Mouse (Mus musculus): Measurements from ENCODE around the gene Tspan1.

Tspan1 gene

DNA sequence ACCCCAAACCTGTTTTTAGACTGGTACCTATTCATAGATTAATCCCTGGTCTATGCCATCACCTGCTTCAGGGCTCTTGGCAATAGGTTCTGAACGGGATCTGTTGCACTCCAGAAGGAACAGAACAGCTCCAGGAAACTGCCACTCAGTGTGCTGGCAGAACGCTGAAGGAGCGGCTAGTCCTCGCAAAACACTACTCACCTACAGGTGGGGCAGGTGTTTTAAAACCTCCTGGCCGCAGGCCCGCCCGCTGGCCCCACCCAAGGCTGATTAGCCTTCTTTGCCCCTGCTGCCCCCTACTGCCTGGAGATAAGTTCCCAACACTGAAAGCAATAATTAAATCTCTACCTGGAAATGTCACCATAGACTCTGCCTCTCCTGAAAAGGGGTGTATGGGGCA is at the start of gene Tspan1:
Gene Tspan1 (minus strand): TSS at position 198 of the 400 bp plus-strand sequence.
- no peak for DNase-seq (ENCODE audit: low spot score in 2 of 2)

DNA sequence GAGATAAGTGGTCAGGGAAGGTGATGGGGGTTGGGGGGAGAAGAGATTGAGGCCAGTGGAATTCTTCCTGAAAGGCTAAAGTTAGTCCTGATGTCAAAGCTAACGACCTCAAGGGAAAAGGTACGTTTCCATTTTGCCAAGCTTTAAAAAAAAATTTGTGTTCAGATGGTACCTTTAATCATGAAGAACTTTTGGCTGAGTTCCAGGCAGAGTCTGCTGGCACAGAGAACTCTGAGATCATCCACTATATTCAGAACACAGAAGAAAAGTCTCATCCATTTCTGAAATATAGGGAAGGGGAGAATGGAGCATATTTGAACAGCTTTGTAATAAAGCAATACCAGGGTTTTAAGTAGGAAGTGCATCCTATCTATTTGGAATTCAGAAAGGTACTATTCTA is 49.6 kb upstream of the Tspan1 start:
- DNase-seq (ENCODE audit: low spot score in 2 of 2), result no peak

DNA sequence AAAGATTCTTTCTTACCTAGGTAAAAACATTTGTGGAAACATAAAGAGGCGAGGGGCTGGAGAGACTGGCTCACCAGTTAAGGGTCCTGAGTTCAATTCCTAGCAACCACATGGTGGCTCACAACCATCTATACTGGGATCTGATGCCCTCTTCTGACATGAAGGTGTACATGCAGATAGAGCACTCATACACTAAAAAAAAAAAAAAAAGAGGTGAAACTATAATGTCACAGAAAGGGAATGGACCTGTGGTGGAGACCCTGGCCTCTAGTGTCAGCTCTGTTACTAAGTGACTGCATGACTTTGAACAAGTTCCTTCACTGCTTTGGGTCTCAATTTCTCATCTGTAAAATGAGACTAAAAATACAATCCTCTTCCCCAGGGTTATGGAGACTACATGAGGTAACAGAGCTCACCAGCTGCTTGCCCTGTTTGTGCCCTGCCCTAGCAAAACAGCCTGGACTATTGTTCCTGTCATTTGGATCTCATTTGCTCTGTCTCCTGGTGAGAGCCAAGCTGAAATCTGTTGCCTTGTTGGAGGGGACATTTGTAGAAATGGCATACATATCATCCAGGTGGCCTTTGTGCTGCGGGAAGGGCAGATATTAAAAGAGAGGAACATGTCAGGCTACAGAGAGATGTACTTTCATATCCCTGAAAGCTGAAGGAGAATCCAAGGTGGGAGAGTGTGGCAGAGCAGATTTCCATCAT is 48.6 kb upstream of the Tspan1 start:
- no peak for DNase-seq (ENCODE audit: low spot score in 2 of 2)

DNA sequence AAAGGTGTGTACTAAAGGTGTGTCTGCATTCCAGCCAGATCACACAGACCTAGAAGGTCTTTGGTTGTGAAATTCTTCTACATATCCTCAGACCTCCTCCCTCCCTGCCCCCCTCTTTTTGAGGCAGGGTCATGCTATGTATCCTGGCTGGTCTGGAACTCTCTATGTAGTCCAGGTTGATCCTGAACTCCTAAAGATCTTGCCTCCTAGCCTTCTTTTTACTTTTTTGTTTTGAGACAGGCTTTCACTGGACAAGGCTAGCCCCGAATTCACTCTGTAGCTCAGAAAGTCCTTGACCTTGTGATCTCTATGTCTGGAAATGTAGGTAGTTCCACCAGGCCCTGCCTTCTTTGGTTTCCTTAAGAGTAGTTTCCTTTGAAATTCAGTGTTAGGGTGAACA is 41.5 kb upstream of the Tspan1 start:
- DNase-seq (ENCODE audit: low spot score in 2 of 2), result no peak

DNA sequence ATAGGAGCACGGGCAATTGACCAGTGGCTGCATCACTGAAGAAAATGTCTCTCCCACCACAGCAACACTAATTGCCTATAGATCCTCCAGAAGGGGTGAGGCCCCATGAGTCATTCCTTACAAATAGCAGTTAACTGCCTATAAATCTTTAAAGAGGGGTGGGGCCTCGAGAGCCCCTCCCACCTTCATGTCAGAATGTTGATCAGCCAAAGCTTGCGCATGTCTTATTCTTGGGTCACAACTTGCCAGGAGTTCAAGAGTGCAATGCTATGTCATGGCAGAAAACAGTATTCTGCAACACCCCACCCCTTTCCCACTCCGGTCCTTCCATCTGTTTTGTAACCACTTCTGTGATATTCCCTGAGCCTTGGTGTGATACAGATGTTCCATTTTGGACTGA is 39.1 kb upstream of the Tspan1 start:
- no peak for DNase-seq (ENCODE audit: low spot score in 2 of 2)

DNA sequence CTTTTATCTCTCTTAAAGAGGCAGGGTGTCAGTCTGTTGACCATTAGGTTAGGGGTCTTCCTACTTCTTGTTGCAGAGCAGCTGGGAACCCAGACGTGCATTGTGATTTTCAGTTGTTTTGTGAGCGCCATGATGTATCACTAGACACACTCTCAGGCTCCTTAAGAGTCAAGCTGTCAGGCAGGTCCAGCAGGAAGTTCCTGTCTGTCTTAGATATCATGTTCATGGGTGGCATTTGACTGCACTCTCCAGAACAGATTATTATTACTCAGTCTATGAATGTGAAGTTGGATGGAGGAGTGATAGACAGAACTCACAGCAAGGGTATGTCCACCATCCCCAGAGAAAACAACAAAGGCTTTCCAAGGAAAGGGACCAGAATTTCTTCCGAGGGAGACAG is 37.0 kb upstream of the Tspan1 start:
- DNase-seq (ENCODE audit: low spot score in 2 of 2), result no peak

DNA sequence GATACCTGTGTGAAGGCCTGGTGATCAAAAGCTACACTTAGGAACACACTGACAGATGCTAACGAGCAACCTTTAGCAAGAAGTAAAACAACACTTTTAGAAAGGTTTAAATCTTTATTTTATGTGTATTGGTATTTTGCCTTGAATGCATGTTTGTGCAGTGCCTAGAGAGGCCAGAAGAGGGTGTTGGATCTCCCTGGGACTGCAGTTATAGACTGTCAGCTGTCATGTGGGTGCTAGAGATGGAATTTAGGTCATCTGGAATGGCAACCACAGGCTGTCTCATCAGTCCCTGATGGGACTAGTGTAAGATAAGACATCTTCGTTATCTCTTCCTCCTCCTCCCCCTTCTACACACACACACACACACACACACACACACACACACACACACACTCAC is 31.0 kb upstream of the Tspan1 start:
- no peak for DNase-seq (ENCODE audit: low spot score in 2 of 2)

DNA sequence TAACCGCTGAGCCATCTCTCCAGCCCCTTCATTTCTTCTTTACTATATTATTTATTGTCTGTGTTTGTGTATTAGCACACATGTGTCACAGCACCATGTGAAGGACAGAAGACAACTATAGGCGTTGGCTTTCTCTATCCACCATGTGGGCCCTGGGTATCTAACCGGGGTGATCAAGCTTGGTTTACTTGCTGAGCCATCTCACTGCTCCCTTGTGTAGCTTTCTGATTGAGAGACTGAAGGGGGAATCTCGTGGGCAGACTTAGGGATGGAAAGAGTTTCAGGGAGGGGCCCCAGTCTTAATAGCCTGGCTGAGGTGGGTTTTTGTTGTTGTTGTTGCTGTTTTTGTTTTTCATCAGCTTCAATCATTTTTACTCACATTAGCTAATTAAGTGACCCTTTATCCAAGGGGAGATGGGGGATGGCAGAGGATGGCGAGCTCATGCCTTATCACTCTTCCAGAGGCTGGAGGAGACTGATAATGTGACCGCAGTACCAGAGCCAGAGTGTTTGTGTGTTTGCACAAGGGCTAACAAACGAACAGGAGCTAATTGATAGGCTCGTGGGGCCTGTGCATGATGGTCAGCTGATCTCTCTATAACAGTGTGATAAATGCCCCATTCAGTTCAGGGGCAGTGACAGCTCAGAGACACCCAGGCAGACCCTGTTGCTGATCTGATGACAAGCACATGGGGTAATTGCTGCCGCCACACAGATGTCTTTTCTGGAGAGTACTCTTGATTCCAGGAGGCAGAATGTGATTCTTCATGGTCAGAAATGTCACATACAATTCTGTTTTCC is 26.4 kb upstream of the Tspan1 start:
- DNase-seq (ENCODE audit: low spot score in 2 of 2), result no peak

DNA sequence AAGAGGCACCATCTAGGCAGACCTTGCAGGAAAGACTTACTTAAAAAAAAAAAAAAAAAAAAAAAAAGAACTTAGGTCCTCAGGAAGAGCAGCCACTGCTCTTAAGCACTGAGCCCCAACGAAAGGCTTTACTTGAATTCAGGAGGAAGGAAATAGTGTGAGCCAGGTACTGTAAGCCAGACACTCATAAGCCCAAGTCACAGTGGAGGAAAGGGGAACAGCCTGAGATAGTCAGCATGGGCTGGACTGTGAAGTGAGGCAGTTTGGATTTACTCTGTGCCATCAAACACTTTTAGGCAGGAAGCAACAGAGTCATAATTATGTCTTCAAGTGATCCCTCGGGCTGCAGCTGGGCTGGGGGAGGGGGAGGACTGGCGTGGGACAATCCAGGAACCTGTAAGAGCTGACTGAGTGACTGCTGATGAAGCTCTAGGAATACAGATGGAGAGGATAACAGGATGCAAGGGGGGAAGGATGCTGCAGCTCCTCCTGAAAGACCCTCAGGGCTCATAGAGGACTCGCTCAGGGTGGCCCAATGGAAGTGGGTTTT is 25.0 kb upstream of the Tspan1 start:
- DNase-seq (ENCODE audit: low spot score in 2 of 2), result no peak

DNA sequence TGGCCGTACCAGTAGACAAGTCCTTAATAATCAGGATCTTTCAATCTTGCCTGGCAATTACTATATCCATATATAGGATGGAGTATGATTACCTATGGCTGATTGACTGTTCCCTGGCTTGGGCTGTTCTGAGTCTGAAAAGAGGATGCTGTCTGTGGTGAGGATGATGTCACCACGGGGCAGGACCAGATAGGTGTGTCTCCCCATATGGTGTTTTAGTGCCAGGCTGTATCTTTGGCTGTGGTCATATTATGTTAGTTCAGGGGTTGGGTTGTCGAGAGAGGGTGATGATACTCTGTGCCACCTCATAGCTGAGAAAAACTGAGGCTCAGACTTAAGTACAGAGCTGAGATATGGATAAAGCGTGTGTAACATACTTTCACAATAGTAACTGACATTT is 17.7 kb upstream of the Tspan1 start:
- no peak for DNase-seq (ENCODE audit: low spot score in 2 of 2)

DNA sequence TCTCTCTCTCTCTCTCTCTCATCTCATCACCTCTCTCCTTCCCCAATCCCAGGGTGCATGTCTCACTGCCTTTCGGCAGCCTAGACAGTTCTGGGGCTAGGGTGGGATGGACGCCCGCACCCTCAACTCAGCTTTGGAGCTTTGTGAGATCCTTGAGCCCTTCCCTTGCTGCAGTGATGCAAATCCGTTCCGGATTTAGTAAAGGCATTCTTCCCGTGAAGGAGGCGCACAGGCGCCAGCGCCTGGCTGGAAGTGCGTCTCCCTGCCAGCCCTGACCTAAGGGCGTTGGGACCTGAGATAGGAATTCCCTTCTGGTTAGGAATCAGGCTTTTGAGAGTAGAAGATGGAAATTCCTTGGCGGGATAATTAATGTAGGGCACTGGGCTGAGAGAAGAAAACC is 15.3 kb upstream of the Tspan1 start:
- DNase-seq (ENCODE audit: low spot score in 2 of 2), result peak in 1 of 2 experiments; percentile 46

DNA sequence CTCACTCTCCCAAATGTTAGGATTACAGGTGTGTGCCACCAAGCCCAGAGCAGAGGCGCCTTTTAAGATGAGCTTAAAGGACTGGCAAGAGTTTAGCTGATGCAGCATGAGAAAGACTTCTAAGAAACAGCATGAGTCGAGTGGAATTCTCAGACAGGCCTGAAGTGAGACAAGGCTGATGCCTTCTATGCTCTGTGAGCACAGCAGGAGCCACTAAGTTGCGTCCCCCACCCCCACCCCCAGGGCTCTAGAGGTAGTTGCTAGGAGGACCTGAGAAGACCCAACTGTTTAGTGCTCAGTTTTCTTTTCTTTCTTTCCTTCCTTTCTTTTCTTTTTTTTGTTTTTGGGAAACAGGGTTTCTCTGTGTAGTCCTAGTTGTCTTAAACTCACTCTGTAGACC is 14.7 kb upstream of the Tspan1 start:
- no peak for DNase-seq (ENCODE audit: low spot score in 2 of 2)

DNA sequence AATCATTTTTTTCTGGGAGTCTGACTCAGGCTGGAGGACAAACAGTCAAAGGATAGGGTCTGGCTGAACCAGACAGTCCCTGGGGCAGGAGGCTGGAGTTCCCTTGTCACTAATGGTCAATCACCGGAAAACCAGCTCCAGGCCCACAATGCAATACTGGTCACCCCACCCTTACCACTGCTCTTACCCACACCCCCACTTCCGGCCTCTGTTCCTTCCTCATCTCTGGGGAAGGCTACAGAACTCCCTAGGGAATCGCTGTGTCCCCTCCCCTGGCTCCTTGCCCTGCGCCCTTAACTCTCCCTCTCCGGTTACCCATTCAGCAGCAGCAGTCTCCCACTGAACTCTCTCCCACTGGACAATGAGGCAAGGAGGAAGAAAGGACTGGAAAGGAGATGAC is 9.7 kb upstream of the Tspan1 start:
- DNase-seq (ENCODE audit: low spot score in 2 of 2), result no peak

DNA sequence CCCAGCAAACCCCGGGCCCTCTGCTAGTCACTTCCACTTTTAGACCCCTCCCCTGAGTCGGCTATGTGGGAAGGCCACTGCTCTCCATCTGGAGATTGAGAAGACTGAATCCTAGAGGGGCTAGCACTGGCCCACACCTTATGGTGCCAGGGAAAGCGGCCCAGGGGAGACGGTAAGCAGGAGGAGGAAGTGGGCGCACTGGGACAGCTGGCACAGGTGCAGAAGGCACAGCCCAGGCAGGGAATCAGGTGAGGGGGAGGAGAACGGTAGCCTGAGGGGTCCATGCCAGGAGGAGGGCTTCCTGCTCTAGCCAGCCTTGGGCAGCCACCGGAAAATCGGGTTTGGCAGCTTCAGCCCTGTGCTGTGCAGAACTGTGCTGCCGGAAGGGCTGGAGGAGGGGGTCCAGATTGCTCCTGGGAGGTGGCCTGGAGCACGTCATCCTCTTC is 9.2 kb upstream of the Tspan1 start:
- DNase-seq (ENCODE audit: low spot score in 2 of 2), result peak; percentile 72 to 81

DNA sequence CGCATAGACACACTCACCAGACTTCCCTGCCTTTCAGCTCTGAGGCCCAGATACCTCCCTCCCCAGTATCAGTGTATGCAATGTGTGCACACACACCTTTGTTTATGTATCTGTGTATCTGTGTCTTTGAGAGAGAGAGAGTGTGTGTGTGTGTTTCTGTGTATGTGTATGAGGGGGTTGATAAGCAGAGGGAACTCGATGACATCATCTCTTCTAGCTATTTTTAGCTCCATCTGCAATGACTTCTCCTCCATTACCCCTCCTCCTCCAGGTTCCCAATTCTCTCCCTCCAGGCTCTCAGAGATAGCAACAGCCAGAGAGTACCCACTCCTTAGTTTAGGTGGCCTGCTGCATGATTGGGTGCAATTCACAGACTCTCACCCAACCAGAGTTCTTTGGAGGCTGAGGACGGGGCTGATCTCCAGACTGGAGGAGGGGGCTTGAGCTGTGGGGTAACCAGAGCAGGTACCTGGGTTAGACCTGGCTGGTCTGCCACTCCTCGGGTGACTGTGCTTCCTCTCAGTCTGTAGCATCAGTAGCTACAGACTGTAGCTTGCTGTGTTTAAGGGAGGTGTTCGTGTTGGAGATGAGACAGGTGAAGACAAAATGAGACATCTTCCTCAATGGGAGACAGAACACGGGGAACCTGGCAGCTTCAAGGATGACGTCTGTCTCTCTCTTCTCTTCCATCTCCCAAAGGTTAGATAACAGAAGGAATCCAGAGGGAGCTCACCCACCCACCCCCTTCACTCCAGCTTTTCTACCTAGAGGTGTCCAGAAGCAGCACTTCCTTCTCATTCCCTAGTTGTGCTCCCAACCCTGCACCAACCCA is 8.5 kb upstream of the Tspan1 start:
- DNase-seq (ENCODE audit: low spot score in 2 of 2), result peak; percentile 57 to 64

DNA sequence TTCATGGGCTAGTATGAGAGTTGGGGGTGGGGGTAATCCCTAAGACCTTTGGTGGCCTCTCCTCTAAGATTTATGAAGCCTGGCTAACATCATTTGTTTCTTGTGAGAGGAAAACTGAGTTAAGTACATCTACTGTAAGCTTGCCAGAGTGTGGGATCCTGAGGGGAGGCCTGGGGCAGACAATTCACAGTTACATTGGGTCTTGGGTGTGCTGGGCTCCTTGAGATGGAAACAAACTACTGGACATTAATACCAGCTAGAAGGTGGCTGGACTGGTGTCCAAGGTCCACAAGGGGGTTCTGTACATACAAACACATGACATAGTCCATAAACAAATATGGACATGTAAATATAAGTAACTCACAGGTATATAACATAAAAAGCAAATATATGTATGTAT is 7.7 kb upstream of the Tspan1 start:
- no peak for DNase-seq (ENCODE audit: low spot score in 2 of 2)

DNA sequence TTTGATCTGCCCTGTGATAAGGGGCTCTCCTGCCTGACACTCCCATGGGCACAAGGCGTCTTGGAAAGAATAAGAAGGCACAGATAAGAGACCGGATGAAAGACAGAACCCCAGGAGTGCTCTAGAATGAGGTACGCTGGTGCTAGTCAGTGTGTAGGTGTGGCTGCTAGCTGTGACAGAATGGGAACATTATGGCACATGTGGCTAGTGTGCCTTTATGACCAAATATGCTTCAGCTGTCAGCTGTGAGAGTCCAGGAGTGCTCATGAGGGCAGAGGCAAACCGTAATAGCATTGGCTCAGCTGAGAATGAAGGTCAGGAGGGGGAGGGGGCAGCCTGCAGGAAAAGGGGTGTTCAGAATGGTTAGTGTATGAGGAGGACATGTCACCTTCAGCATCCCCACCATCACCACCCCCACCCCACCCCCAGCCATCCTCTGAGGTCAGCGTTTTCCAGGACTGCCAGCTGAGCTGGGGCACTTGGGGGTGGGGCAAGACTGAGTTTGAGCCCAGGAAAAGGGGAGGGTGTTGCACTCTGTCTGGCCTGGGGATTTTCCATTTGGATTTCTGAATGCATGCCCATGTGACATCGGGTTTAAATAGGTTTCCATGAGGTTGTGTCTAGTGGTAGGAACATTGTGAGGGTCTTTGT is 7.2 kb upstream of the Tspan1 start:
- no peak for DNase-seq (ENCODE audit: low spot score in 2 of 2)

DNA sequence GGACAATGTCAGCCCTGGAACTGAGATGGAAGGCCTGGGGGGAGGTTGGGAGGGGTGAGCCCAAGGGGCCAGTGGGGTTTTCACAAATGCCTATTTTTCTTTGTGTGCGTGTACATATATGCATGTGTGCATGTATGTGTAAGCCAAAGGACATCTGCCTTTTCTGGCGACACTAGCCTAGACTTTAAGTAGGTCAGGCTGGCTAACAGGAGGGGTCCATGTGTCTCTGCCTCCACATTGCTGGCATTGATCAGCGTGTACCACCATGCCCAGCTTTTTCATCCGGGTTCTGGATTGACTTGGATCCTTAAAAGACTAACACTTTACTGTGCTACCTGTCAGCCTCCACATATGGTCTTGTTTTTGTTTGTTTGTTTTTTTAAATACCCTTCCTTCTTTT is 6.4 kb upstream of the Tspan1 start:
- DNase-seq (ENCODE audit: low spot score in 2 of 2), result no peak

DNA sequence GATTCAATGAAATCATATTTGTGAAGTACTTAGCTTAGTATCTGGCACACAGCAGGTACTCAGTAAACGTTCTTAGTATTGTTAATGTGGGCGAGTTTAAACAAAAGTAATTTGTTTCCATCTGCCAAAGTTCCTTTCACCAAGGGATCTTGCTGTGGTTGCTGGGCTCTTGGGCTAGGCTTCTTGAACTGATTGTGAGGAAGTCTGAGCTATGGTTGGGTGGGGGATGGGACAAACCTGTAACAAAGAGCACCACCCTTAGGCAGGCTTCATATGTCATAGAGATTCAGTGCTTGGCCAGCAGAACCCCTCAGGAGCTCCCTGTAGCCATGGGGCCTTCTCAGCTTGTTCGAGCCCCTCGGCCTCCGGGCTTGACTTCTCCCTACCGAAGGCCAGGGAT is 5.7 kb upstream of the Tspan1 start, which contains the start of the genes 1700042G07Rik and Gm49337:
Gene 1700042G07Rik (plus strand): TSS at position 301 of the 400 bp plus-strand sequence.
Gene Gm49337 (plus strand): TSS at position 313 of the 400 bp plus-strand sequence.
- DNase-seq (ENCODE audit: low spot score in 2 of 2), result no peak

DNA sequence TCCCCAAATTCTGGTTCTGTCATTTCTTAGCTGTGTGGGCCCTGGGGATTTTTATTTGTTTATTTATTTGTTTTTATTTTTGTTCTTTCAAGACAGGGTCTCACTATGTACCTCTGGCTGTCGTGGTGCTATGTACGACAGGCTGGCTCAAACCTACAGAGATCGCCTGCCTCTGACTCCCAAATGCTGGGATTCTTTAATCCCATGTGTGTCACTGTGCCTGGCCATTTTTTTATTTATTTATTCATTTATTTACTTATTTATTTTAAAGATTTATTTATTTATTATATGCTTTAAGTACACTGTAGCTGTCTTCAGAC is 1.9 kb upstream of the Tspan1 start:
- DNase-seq (ENCODE audit: low spot score in 2 of 2), result no peak

DNA sequence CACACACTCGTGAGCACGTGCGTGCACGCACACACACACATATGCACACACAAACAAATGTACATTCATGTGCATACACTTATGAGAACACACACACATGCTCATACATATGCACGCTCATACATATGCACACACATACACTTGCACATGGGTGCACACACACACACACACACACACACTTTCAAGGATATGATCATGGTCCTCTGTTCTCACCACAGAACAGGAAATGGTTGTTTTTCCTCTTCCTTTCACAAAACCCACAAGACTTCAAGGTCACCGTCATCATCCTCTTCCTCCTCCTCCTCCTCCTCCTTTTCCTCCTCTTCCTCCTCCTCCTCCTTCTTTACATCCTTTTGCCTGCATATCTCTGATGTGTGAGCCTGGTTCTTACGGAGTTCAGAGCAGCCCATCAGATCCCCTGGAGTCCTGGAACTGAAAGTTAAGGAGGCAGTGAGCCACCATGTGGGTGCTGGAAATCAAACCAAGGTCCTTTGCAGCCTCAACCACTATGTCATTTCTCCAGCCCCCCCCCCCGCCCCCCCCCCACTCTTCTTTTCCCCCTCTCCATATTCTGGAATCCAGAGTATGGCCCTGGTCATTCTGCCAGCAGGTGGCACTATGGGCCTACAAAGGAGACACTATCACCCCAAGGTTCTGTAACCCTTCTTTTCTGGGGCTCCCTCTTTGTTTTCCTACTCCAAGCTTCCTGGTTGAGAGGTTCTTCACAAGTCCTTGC is 1.4 kb upstream of the Tspan1 start:
- peak; percentile 68 to 79 for DNase-seq (ENCODE audit: low spot score in 2 of 2)
